Mouse (Mus musculus): ENCODE data around the gene Clpb.

- TF ChIP-seq CTCF (IDR thresholded peaks at IDR 0.05; ENCODE audit: extremely low read depth, insufficient read length, insufficient replicate concordance, low read depth, low read length) (peak; percentile 80; the same call in 1 of the 2 replicates), POLR2A (IDR thresholded peaks at IDR 0.05; ENCODE audit: low read depth, low read length) (no peak)
Observed at GRCm38 (mm10) chr7:101620373-101620772, 43.1 kb upstream of the Clpb start.
